Mouse (Mus musculus): ENCODE results near the gene Prkacb. TPM values are rescaled to one million over a fixed set of nuclear protein-coding genes. Genes with fewer than 3 reads are reported as not detected.
A peak's percentile ranks its signal among the peaks of the same experiment; 100 is the strongest.

Prkacb gene
- total and polyA plus RNA-seq, 3 experiments: 16.5 to 55.6 (median 31.8) TPM

- no peak overlapping the region for H3K9ac ChIP-seq (ENCODE audit: control insufficient read depth, low read depth, low read length, poor library complexity, severe bottlenecking)
- TF ChIP-seq RCOR1 (IDR thresholded peaks at IDR 0.05; ENCODE audit: low read depth, low read length): no peak
- TF ChIP-seq MAFK (IDR thresholded peaks at IDR 0.05; ENCODE audit: borderline replicate concordance, low read depth, low read length): no peak
- TF ChIP-seq POLR2AphosphoS5 (IDR thresholded peaks at IDR 0.05; ENCODE audit: borderline replicate concordance, low read depth, low read length): no peak
- TF ChIP-seq POLR2A (IDR thresholded peaks at IDR 0.05; ENCODE audit: control insufficient read depth in 1 of 2, insufficient read depth in 1 of 2, low read depth in 1 of 2, low read length in 2 of 2, poor library complexity in 1 of 2): no peak
- TF ChIP-seq NRF1 (IDR thresholded peaks at IDR 0.05; ENCODE audit: insufficient read depth, low read depth, low read length, poor library complexity, severe bottlenecking): no peak
- peaks cover 0 to 27% of the 10 kb centered on the region in 2 experiments; a peak in 2 of 4 replicates for H3K36me3 ChIP-seq (ENCODE audit: control insufficient read depth in 1 of 2, insufficient read depth in 2 of 2, low read length in 2 of 2)
- peaks cover 2% of the 10 kb centered on the region for H3K79me2 ChIP-seq (ENCODE audit: control insufficient read depth, insufficient read depth, low read length, poor library complexity)
- no peak for DNase-seq (ENCODE audit: low read depth, low spot score)
- peaks cover 12 to 15% of the 10 kb centered on the region in 2 experiments for H3K4me1 ChIP-seq (ENCODE audit: control insufficient read depth in 1 of 2, insufficient read depth in 2 of 2, low read length in 2 of 2)
- no peak overlapping the region for H3K27ac ChIP-seq (ENCODE audit: control insufficient read depth, low read depth, low read length)
- H3K4me3 ChIP-seq (ENCODE audit: control insufficient read depth in 1 of 2, insufficient read depth in 1 of 2, low read depth in 2 of 2, low read length in 2 of 2): no peak overlapping the region
- no peaks in the 10 kb centered on the region for H3K9me3 ChIP-seq (replicated peaks; ENCODE audit: insufficient read depth, low read length)
- no peaks in the 10 kb centered on the region for H3K27me3 ChIP-seq (ENCODE audit: control insufficient read depth in 1 of 2, insufficient read depth in 2 of 2, low read length in 2 of 2)
These were observed 34.3 kb downstream of the Prkacb start for GRCm38 (mm10) chr3:146778451-146778850.

- H3K9ac ChIP-seq (ENCODE audit: control insufficient read depth, low read depth, low read length, poor library complexity, severe bottlenecking): peak overlapping the region; percentile 12; the same call in 1 of the 2 replicates
- H3K4me3 ChIP-seq (ENCODE audit: control insufficient read depth in 1 of 2, insufficient read depth in 1 of 2, low read depth in 2 of 2, low read length in 2 of 2): peak overlapping the region; percentile 2 to 6; a peak in 2 of 4 replicates
- H3K27ac ChIP-seq (ENCODE audit: control insufficient read depth, low read depth, low read length): peak overlapping the region; percentile 9; the same call in 1 of the 2 replicates
- peaks cover 0 to 20% of the 10 kb centered on the region in 2 experiments; a peak in 2 of 4 replicates for H3K36me3 ChIP-seq (ENCODE audit: control insufficient read depth in 1 of 2, insufficient read depth in 2 of 2, low read length in 2 of 2)
- H3K4me1 ChIP-seq (ENCODE audit: control insufficient read depth in 1 of 2, insufficient read depth in 2 of 2, low read length in 2 of 2): peaks cover 7 to 10% of the 10 kb centered on the region in 2 experiments
- no peaks in the 10 kb centered on the region for H3K27me3 ChIP-seq (ENCODE audit: control insufficient read depth in 1 of 2, insufficient read depth in 2 of 2, low read length in 2 of 2)
- H3K79me2 ChIP-seq (ENCODE audit: control insufficient read depth, insufficient read depth, low read length, poor library complexity): no peaks in the 10 kb centered on the region; the same call in 1 of the 2 replicates
- TF ChIP-seq TCF12 (IDR thresholded peaks at IDR 0.05; ENCODE audit: low read depth, low read length) (peak; percentile 56; the same call in 1 of the 2 replicates), TAL1 (IDR thresholded peaks at IDR 0.05; ENCODE audit: low read length) (no peak), EP300 (IDR thresholded peaks at IDR 0.05; ENCODE audit: low read depth in 1 of 2, low read length in 2 of 2) (peak; percentile 33 to 37; a peak in 2 of 4 replicates), GABPA (IDR thresholded peaks at IDR 0.05; ENCODE audit: low read depth, low read length) (no peak), NRF1 (IDR thresholded peaks at IDR 0.05; ENCODE audit: insufficient read depth, low read depth, low read length, poor library complexity, severe bottlenecking) (no peak), GATA1 (IDR thresholded peaks at IDR 0.05; ENCODE audit: low read depth, low read length) (peak; percentile 75)
- H3K9me3 ChIP-seq (replicated peaks; ENCODE audit: insufficient read depth, low read length): no peaks in the 10 kb centered on the region
- DNase-seq (ENCODE audit: low read depth, low spot score): peak; percentile 45
These were observed 36.1 kb downstream of the Prkacb start for GRCm38 (mm10) chr3:146776711-146777110.

GRCm38 (mm10) chr3:146770853-146771252 lies 41.9 kb downstream of the Prkacb start:
- no peak for DNase-seq (ENCODE audit: low read depth, low spot score)
- Histone ChIP-seq H3K9ac (ENCODE audit: control insufficient read depth, low read depth, low read length, poor library complexity, severe bottlenecking) (no peak overlapping the region), H3K27me3 (ENCODE audit: control insufficient read depth in 1 of 2, insufficient read depth in 2 of 2, low read length in 2 of 2) (no peaks in the 10 kb centered on the region), H3K36me3 (ENCODE audit: control insufficient read depth in 1 of 2, insufficient read depth in 2 of 2, low read length in 2 of 2) (peaks cover 0 to 2% of the 10 kb centered on the region in 2 experiments; a peak in 1 of 4 replicates), H3K4me3 (ENCODE audit: control insufficient read depth in 1 of 2, insufficient read depth in 1 of 2, low read depth in 2 of 2, low read length in 2 of 2) (no peak overlapping the region), H3K79me2 (ENCODE audit: control insufficient read depth, insufficient read depth, low read length, poor library complexity) (no peaks in the 10 kb centered on the region; the same call in 1 of the 2 replicates), H3K4me1 (ENCODE audit: control insufficient read depth in 1 of 2, insufficient read depth in 2 of 2, low read length in 2 of 2) (peaks cover 0 to 6% of the 10 kb centered on the region in 2 experiments; a peak in 1 of 4 replicates), H3K27ac (ENCODE audit: control insufficient read depth, low read depth, low read length) (no peak overlapping the region), H3K9me3 (replicated peaks; ENCODE audit: insufficient read depth, low read length) (no peaks in the 10 kb centered on the region)
- no peak for TF ChIP-seq ZNF384 (IDR thresholded peaks at IDR 0.05; ENCODE audit: low read depth, low read length)
